Mouse (Mus musculus): ENCODE results near the gene Asphd2. TPM values are rescaled to one million over a fixed set of nuclear protein-coding genes. Genes with fewer than 3 reads are reported as not detected.

Gene Asphd2
- total RNA-seq, 2 experiments from 2014 or later, result 154 to 161 TPM

Other genes with a start within 250 kb of the Asphd2 start
- 1 to 10 TPM in 1 of 2 experiments, under 1 TPM in 1; 0.67 to 1.5 TPM for gene Cryba4, start 142.3 kb downstream of the Asphd2 start, total RNA-seq (2021)
- 10 to 100 TPM in 1 of 2 experiments, 1 to 10 TPM in 1; 10.0 to 12.1 TPM for gene Crybb1, start 139.1 kb downstream of the Asphd2 start, total RNA-seq (2021)
- 10 to 100 TPM; 34.4 to 34.6 TPM for gene Tpst2, start 118.2 kb downstream of the Asphd2 start, total RNA-seq (2021)
- 10 to 100 TPM; 33.0 to 34.9 TPM for gene Tfip11, start 68.5 kb downstream of the Asphd2 start, total RNA-seq (2021)
- gene Srrd, start 51.8 kb downstream of the Asphd2 start, total RNA-seq (2021), result 10 to 100 TPM; 27.9 to 30.0 TPM
- 10 to 100 TPM; 18.8 to 29.2 TPM for gene Hps4, start 51.8 kb downstream of the Asphd2 start, total RNA-seq (2021)
- gene Gm6583, start 38.8 kb downstream of the Asphd2 start, total RNA-seq (2021), result under 1 TPM in 1 of 2 experiments, not detected in 1; 0.15 TPM
- not detected for gene Gm6588, start 54.6 kb upstream of the Asphd2 start, total RNA-seq (2021)
- gene Sez6l, start 182.3 kb upstream of the Asphd2 start, total RNA-seq (2021), result 100 to 1,000 TPM; 158 to 163 TPM